Mouse (Mus musculus): ENCODE measurements around the gene Avl9.

Avl9 gene

GRCm38 (mm10) chr6:56714574-56715269 lies at the start of gene Avl9:
Gene Avl9, plus strand, starts transcription at chr6:56714899.
- DNase-seq (ENCODE audit: low read depth, low spot score): peak; percentile 88

- no peak for DNase-seq (ENCODE audit: low read depth, low spot score)
Observed at GRCm38 (mm10) chr6:56688238-56688637, 26.5 kb upstream of the Avl9 start.

- DNase-seq (ENCODE audit: low read depth, low spot score): peak; percentile 42
Observed at GRCm38 (mm10) chr6:56691205-56691604, 23.5 kb upstream of the Avl9 start.

- DNase-seq (ENCODE audit: low read depth, low spot score): no peak
Observed at GRCm38 (mm10) chr6:56692445-56692844, 22.3 kb upstream of the Avl9 start.

- peak; percentile 83 for DNase-seq (ENCODE audit: low read depth, low spot score)
Observed at GRCm38 (mm10) chr6:56703931-56704900, 10.5 kb upstream of the Avl9 start, which contains the start of gene Lsm5. Gene Lsm5, minus strand, starts transcription at chr6:56704710.

- no peak for DNase-seq (ENCODE audit: low read depth, low spot score)
Observed at GRCm38 (mm10) chr6:56714186-56714573, 519 bp upstream of the Avl9 start.

GRCm38 (mm10) chr6:56715270-56715666 lies 569 bp downstream of the Avl9 start:
- DNase-seq (ENCODE audit: low read depth, low spot score): no peak

GRCm38 (mm10) chr6:56719071-56719470 lies 4.4 kb downstream of the Avl9 start:
- DNase-seq (ENCODE audit: low read depth, low spot score): no peak

GRCm38 (mm10) chr6:56720877-56721276 lies 6.2 kb downstream of the Avl9 start:
- DNase-seq (ENCODE audit: low read depth, low spot score): no peak

- DNase-seq (ENCODE audit: low read depth, low spot score): no peak
Observed at GRCm38 (mm10) chr6:56732545-56732944, 17.8 kb downstream of the Avl9 start.

- DNase-seq (ENCODE audit: low read depth, low spot score): no peak
Observed at GRCm38 (mm10) chr6:56745950-56746543, 31.3 kb downstream of the Avl9 start.

GRCm38 (mm10) chr6:56753719-56754118 lies 39.0 kb downstream of the Avl9 start:
- DNase-seq (ENCODE audit: low read depth, low spot score): no peak

- DNase-seq (ENCODE audit: low read depth, low spot score): no peak
Observed at GRCm38 (mm10) chr6:56756117-56756516, 41.4 kb downstream of the Avl9 start.

GRCm38 (mm10) chr6:56759324-56759723 lies 44.6 kb downstream of the Avl9 start:
- no peak for DNase-seq (ENCODE audit: low read depth, low spot score)

- DNase-seq (ENCODE audit: low read depth, low spot score): no peak
Observed at GRCm38 (mm10) chr6:56765265-56765664, 50.6 kb downstream of the Avl9 start.

GRCm38 (mm10) chr6:56765696-56766095 lies 51.0 kb downstream of the Avl9 start:
- no peak for DNase-seq (ENCODE audit: low read depth, low spot score)

GRCm38 (mm10) chr6:56775816-56776215 lies 61.1 kb downstream of the Avl9 start:
- DNase-seq (ENCODE audit: low read depth, low spot score): no peak

GRCm38 (mm10) chr6:56779636-56780035 lies 64.9 kb downstream of the Avl9 start:
- no peak for DNase-seq (ENCODE audit: low read depth, low spot score)

GRCm38 (mm10) chr6:56783561-56784272 lies 69.0 kb downstream of the Avl9 start:
- no peak for DNase-seq (ENCODE audit: low read depth, low spot score)

GRCm38 (mm10) chr6:56785068-56785467 lies 70.4 kb downstream of the Avl9 start:
- DNase-seq (ENCODE audit: low read depth, low spot score): no peak

- DNase-seq (ENCODE audit: low read depth, low spot score): no peak
Observed at GRCm38 (mm10) chr6:56787668-56788067, 73.0 kb downstream of the Avl9 start.

- DNase-seq (ENCODE audit: low read depth, low spot score): no peak
Observed at GRCm38 (mm10) chr6:56789336-56789735, 74.6 kb downstream of the Avl9 start.

All from retina, adult 2 months (tissue).